Mouse (Mus musculus) fibroblast of lung, adult 2 months (primary cell): ENCODE measurements around the gene Tsc1.

Experiments
- DNase-seq: peaks from one replicate; pipeline ENCODE4 v3.0.0-alpha.2; 2011; ENCODE audit warnings: low read depth

Tsc1 gene

GRCm38 (mm10) chr2:28640461-28641424, at the start of gene Tsc1:
Gene Tsc1 (plus strand): TSS chr2:28641228.
- peak; percentile 92 for DNase-seq

- DNase-seq, result peak; percentile 55
Measured at GRCm38 (mm10) chr2:28591479-28591878, 49.5 kb upstream of the Tsc1 start.

GRCm38 (mm10) chr2:28592809-28593208, 48.2 kb upstream of the Tsc1 start:
- DNase-seq, result no peak

- DNase-seq, result no peak
Measured at GRCm38 (mm10) chr2:28596021-28596420, 45.0 kb upstream of the Tsc1 start.

GRCm38 (mm10) chr2:28596998-28597397, 44.0 kb upstream of the Tsc1 start:
- no peak for DNase-seq

GRCm38 (mm10) chr2:28597733-28598547, 43.1 kb upstream of the Tsc1 start:
- no peak for DNase-seq

- DNase-seq, result no peak
Measured at GRCm38 (mm10) chr2:28598692-28599568, 42.1 kb upstream of the Tsc1 start.

GRCm38 (mm10) chr2:28599569-28599900, 41.5 kb upstream of the Tsc1 start:
- DNase-seq, result no peak

GRCm38 (mm10) chr2:28601720-28602590, 39.1 kb upstream of the Tsc1 start:
- no peak for DNase-seq

GRCm38 (mm10) chr2:28603542-28603941, 37.5 kb upstream of the Tsc1 start:
- DNase-seq, result no peak

GRCm38 (mm10) chr2:28605789-28606541, 35.1 kb upstream of the Tsc1 start:
- DNase-seq, result no peak

- DNase-seq, result no peak
Measured at GRCm38 (mm10) chr2:28606601-28607340, 34.3 kb upstream of the Tsc1 start.

GRCm38 (mm10) chr2:28607341-28608165, 33.5 kb upstream of the Tsc1 start:
- DNase-seq, result no peak

GRCm38 (mm10) chr2:28609851-28610250, 31.2 kb upstream of the Tsc1 start:
- no peak for DNase-seq

- no peak for DNase-seq
Measured at GRCm38 (mm10) chr2:28610716-28611406, 30.2 kb upstream of the Tsc1 start.

GRCm38 (mm10) chr2:28611407-28611787, 29.6 kb upstream of the Tsc1 start:
- no peak for DNase-seq

GRCm38 (mm10) chr2:28612436-28613063, 28.5 kb upstream of the Tsc1 start:
- DNase-seq, result no peak

GRCm38 (mm10) chr2:28613599-28613998, 27.4 kb upstream of the Tsc1 start:
- no peak for DNase-seq
